Mouse (Mus musculus) kidney, adult 2 months (tissue): ENCODE measurements around the gene Syn1. TPM values are rescaled to one million over a fixed set of nuclear protein-coding genes. Genes with fewer than 3 reads are reported as not detected.

Source experiments
- DNase-seq: peaks from one replicate; pipeline ENCODE4 v3.0.0; 2021
- H3K27ac ChIP-seq: fragments of 200-500 bp; 2 replicates; pipeline ENCODE4 v1.5.1; 2012; ENCODE audit warnings: low read depth, low read length, control low read depth, inconsistent platforms; ENCODE audit not compliant: insufficient read depth
- H3K27me3 ChIP-seq: fragments of 200-500 bp; replicated peaks from 2 replicates; pipeline ENCODE4 v1.6.1; 2012; ENCODE audit warnings: mild to moderate bottlenecking, moderate library complexity, low read length, inconsistent platforms; ENCODE audit not compliant: control insufficient read depth, insufficient read depth
- H3K36me3 ChIP-seq: fragments of 200-500 bp; 2 replicates; pipeline ENCODE4 v1.6.1; 2012; ENCODE audit warnings: mild to moderate bottlenecking, moderate library complexity, low read length, inconsistent platforms; ENCODE audit not compliant: control insufficient read depth, insufficient read depth
- H3K4me1 ChIP-seq: fragments of 200-500 bp; 2 replicates; pipeline ENCODE4 v1.6.1; 2011; ENCODE audit warnings: low read length; ENCODE audit not compliant: control insufficient read depth, insufficient read depth
- H3K4me3 ChIP-seq: fragments of 200-500 bp; 2 replicates; pipeline ENCODE4 v1.5.1; 2011; ENCODE audit warnings: mild to moderate bottlenecking, low read depth, low read length, control low read depth; ENCODE audit not compliant: insufficient read depth
- CTCF ChIP-seq: fragments of 200-500 bp; conservative IDR thresholded peaks from 2 replicates; pipeline ENCODE4 v1.5.1; 2011; ENCODE audit warnings: low read depth, mild to moderate bottlenecking, control low read depth, low read length, moderate library complexity, mixed read lengths; ENCODE audit not compliant: insufficient read depth, insufficient read length
- POLR2A ChIP-seq: fragments of 200-500 bp; IDR thresholded peaks from one replicate; pipeline ENCODE4 v1.6.1; 2011; ENCODE audit warnings: low read depth, low read length, control low read depth
- WGBS: fragments of 180-500 bp; shearing (Covaris S2); methylation state at CpG from one replicate; pipeline ENCODE4 v1.1.7; 2018; 5-methylcytosine and 5-hydroxymethylcytosine counted together
- polyA plus RNA-seq: library from polyadenylated mRNA; depleted of rRNA; stranded (reverse); fragments of >200 nt; gene quantifications from 2 replicates; pipeline ENCODE4 v1.2.3, GENCODE M21; 2012

Syn1 gene
- polyA plus RNA-seq, 1 experiment = 0.69 TPM

DNA sequence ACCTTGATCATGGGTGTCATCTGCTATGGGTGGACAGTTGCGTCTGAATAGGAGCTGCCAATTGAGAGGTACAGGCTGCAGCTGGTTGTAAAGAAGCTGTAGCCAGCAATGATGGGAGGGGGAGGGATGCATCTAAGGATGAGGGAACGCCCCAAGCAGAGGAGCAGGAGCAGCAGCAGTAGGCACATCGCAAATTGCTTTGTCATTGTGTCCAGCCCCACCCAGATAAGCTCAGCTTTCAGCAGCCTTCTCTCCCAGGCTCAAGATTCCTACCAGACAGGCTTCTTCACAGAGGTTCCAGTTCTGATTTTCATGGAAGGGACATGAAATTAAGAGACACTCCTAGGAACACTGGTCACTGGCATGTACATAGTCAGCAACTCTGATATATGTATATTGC is 10.7 kb downstream of the Syn1 start:
- TF ChIP-seq CTCF (no peak), POLR2A (no peak)
- WGBS = 22% methylated on average over 3 of the region's 3 CpGs

DNA sequence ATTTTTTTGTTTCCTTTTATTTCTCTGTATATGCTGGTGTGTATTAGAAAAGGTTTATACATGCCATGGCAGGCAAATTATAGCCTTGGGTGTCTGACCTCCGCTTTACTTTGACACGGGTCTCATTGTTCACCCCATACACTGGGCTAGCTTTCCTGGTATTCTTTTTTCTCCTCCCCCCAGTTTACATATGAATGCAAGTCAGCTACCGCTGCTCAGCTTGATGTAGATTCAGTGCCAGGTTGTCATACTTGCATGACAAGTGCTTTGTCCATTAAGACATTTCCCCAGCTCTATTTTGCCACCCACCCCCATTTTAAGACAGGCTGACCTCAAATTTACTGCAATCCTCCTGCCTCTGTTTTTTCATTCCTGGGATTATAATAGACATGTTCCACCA is 45.6 kb downstream of the Syn1 start:
- DNase-seq = no peak
- Histone ChIP-seq H3K4me1 (no peaks in the 10 kb centered on the region), H3K36me3 (no peaks in the 10 kb centered on the region), H3K4me3 (no peak overlapping the region), H3K27ac (no peak overlapping the region), H3K27me3 (no peaks in the 10 kb centered on the region)
- TF ChIP-seq POLR2A = no peak
- no peak for TF ChIP-seq CTCF
- 75% methylated on average over 3 of the region's 3 CpGs for WGBS

More for the DNA sequence above, 10.7 kb downstream of the Syn1 start:
- H3K36me3 ChIP-seq = no peaks in the 10 kb centered on the region
- H3K27me3 ChIP-seq = no peaks in the 10 kb centered on the region
- no peak overlapping the region for H3K4me3 ChIP-seq
- no peaks in the 10 kb centered on the region for H3K4me1 ChIP-seq
- no peak for DNase-seq
- H3K27ac ChIP-seq = no peak overlapping the region

DNA sequence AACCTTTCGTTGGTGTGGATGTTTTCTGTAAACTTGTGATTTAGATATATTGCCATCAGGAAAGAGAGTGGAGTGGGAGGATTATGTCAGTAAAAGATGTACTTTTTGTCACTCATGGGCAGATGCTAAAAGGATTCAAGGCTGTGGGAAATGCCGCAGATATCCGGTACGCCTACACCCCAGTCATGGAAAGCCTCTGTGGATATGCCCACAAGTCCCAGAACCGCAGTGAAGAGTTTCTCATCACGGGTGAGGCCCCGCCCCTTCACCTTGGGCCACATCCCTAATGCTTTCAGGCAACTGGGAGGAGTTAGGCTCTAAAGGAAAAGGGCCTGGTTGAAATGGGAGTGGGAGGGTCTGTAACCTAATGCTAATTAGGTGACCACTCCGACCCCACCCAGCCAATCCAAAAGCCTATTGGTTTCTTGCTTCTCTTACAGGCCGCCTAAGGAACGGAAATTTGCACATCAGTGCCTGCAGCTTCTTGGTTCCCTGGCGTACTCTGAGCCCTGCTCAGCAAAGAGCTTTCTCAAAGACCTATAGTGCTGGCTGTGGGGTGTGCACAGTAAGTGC is 47.8 kb downstream of the Syn1 start:
- H3K36me3 ChIP-seq = no peaks in the 10 kb centered on the region
- WGBS = 43% methylated on average over 10 of the region's 11 CpGs
- TF ChIP-seq CTCF (no peak), POLR2A (no peak)
- H3K27ac ChIP-seq = no peak overlapping the region
- no peaks in the 10 kb centered on the region for H3K4me1 ChIP-seq
- no peaks in the 10 kb centered on the region for H3K27me3 ChIP-seq
- no peak for DNase-seq
- H3K4me3 ChIP-seq = no peak overlapping the region

DNA sequence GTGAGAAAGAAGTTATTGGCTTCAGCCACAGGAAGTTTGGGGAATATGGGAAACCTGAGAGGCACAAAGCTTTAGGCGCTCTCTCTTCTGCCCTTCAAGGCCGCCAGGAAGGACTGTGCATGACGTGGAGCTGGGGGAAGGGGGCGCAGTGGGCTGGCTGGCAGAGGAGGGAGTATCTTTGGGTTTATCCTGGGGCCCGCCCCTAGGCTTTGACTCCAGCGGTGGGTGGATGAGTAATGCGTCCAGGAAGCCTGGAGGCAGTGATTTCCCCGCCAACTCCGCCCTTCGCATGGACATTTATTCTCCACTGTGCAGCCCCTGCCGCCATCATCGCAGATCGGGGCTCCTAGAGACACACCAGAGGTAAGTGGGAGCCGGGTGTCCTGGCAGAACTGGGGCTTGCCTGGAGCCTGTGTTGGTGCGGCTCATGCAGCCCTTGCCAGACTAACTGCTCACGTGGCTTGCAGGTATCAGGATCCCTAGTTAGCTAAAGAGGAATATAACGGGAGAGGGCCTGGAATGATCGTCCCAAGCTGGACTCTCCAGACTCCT is 50.8 kb downstream of the Syn1 start, which contains the start of gene Timp1:
TSS of gene Timp1 (plus strand) at position 205 of the 552 bp plus-strand sequence.
- DNase-seq = no peak
- Histone ChIP-seq H3K27me3 (no peaks in the 10 kb centered on the region), H3K4me3 (no peak within 1 kb of the TSS), H3K36me3 (no peaks in the 10 kb centered on the region), H3K27ac (no peak within 1 kb of the TSS), H3K4me1 (no peaks in the 10 kb centered on the region)
- WGBS = 5% methylated on average over 18 of the region's 18 CpGs
- TF ChIP-seq CTCF (no peak), POLR2A (no peak)

DNA sequence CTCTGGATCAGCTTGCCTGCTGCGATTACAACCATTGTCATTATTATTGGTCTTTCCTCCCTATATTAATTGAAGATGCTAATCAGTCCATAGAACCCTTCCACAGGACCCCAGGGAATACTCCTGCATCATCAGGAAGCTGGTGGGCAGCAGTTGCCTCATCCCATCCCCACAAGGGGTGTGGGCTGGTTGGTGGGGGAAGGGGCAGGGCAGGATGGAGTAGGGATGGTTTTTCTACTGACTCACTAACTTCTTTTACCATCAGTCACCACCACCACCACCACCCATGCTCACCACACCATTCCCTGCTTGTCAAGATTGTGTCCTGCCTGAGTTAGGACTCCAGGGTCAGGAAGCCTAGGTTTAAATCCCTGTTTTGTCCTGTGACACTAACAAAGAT is 51.6 kb downstream of the Syn1 start:
- TF ChIP-seq CTCF (no peak), POLR2A (no peak)
- Histone ChIP-seq H3K36me3 (no peaks in the 10 kb centered on the region), H3K4me1 (no peaks in the 10 kb centered on the region), H3K27me3 (no peaks in the 10 kb centered on the region), H3K4me3 (no peak overlapping the region), H3K27ac (no peak overlapping the region)
- 95% methylated on average over 1 of the region's 1 CpGs for WGBS
- DNase-seq = no peak

DNA sequence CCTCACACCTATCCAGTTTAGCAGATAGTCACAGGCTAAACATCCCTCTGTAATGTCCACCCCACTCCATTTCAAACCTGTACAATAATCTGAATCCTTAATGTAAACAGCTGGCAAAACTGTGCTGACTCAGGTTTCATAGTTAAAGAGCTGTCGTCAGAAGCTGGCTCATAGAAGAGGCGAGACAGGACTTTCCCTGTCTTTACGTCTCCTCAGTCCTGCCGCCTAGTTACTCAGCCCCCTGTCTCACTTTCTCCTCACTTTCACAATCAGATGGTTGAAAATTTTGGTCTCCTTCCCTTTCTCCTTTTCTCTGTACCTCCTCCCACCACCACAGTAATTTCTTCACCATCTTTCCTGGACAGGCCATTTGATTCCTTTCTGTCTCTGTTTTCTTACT is 52.7 kb downstream of the Syn1 start:
- 59% methylated on average over 4 of the region's 4 CpGs for WGBS
- Histone ChIP-seq H3K36me3 (no peaks in the 10 kb centered on the region), H3K4me3 (no peak overlapping the region), H3K4me1 (no peaks in the 10 kb centered on the region), H3K27ac (no peak overlapping the region), H3K27me3 (no peaks in the 10 kb centered on the region)
- no peak for DNase-seq
- TF ChIP-seq POLR2A = no peak
- TF ChIP-seq CTCF = no peak

DNA sequence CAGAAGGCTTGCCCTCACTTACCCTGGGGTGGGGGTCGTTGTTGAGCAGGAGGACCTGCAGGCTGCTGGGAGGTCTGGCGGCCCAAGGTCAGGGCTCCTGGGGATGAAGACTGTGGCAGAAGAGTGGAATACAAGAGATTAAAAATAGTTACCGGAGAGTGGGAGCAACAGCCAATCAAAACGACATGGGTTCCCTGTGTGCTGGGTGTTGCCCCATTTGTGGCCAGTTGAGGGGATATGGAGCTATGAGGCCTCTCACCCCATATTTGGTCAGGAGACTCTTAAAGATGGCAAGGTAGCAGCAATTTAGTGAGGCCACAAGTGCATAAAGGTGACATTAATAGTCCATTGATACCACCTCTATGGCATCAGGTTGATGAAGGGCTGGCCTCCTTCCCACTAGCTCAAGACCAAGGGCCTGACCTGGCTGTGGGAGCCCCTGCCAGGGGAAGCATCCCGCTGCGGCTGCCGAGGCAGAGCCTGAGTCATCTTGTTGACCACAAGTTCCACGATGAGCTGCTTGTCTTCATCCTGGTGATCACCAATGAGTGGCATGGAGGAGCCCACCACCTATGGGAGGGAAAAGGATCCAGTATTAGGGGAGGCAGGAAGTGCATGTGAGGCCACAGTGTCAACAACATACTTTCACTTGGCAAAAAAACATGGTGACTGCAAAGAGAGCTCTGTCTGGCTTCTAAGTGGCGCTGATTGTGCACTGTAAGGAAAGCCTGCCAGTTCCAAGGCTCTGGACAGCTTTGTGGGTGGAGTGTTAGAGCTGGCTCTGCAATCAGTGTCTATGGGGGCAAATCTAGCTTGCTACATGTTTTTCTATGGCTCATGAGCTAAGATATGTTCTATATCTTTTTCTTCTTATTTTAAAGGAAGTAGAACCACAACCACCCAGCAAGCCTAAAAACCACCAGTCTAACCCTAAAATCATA is 57.4 kb downstream of the Syn1 start:
- no peak overlapping the region for H3K27ac ChIP-seq
- H3K36me3 ChIP-seq = no peaks in the 10 kb centered on the region
- TF ChIP-seq CTCF (no peak), POLR2A (no peak)
- 70% methylated on average over 9 of the region's 9 CpGs for WGBS
- H3K4me3 ChIP-seq = no peak overlapping the region
- H3K27me3 ChIP-seq = no peaks in the 10 kb centered on the region
- no peaks in the 10 kb centered on the region for H3K4me1 ChIP-seq
- no peak for DNase-seq
